Mouse (Mus musculus): ENCODE measurements at regions not wholly inside any gene's neighbourhood (a gene's known extent, or its start where the extent isn't known, plus 50 kb on each side); places are given as distances from the start of the nearest gene placed in this dataset.

DNA sequence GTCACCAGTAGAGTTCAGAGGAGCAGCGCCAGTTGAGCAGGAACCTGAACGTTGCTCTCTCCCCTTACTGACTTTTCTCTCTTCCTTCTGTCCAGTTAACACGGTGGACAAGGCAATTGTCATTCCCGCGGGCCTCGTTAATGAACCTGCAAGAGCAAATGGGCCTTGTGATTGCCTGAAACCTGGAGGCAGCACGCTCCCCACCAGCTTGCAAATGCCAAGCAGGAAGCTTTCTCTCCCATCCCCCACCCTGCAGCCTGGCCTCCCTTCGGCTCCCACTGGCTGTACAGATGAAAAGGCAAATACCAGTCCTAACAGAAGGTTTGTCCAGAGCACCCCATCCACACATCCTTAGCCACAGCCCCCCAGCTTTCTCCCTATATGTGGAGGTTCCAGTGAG, 298.3 kb downstream of the Bcor start:
- WGBS: 44% methylated on average over 8 of the region's 8 CpGs
- no peak for TF ChIP-seq CTCF (IDR thresholded peaks at IDR 0.05; ENCODE audit: extremely low read depth, insufficient read length, insufficient replicate concordance, low read depth, low read length)
- TF ChIP-seq POLR2A (IDR thresholded peaks at IDR 0.05; ENCODE audit: low read depth, low read length): no peak

DNA sequence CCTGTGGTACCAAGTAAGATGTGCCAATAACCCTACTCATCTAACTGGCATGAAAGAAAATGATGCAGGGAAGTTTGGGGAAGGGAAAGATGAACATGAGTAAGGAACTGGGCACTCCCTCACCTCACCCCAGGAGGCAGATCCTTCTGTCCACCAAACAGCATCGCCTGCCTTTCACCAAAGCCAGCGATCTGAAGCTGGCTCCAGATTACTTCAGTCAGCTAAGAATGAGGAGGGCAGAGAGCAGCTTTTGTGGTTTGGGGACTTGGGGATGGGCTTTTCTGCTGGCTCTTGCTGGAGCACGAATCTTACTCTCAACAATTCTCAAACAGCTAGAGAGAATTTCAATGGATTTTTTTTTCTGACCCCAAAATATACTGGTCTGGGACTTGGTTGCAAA, 297.0 kb downstream of the Bcor start:
- WGBS: 81% methylated on average over 3 of the region's 3 CpGs
- no peak for TF ChIP-seq POLR2A (IDR thresholded peaks at IDR 0.05; ENCODE audit: low read depth, low read length)
- no peak for TF ChIP-seq CTCF (IDR thresholded peaks at IDR 0.05; ENCODE audit: extremely low read depth, insufficient read length, insufficient replicate concordance, low read depth, low read length)

More for the DNA sequence above, 298.3 kb downstream of the Bcor start:
- H3K27me3 ChIP-seq (ENCODE audit: control insufficient read depth, insufficient read depth, low read length): no peaks in the 10 kb centered on the region
- no peak overlapping the region for H3K4me3 ChIP-seq (ENCODE audit: low read depth, low read length)
- no peaks in the 10 kb centered on the region for H3K36me3 ChIP-seq (ENCODE audit: control insufficient read depth, insufficient read depth, low read length)
- H3K27ac ChIP-seq (ENCODE audit: insufficient read depth, low read depth, low read length): no peak overlapping the region
- no peaks in the 10 kb centered on the region for H3K4me1 ChIP-seq (ENCODE audit: control insufficient read depth, insufficient read depth, insufficient read length, low read length)

DNA sequence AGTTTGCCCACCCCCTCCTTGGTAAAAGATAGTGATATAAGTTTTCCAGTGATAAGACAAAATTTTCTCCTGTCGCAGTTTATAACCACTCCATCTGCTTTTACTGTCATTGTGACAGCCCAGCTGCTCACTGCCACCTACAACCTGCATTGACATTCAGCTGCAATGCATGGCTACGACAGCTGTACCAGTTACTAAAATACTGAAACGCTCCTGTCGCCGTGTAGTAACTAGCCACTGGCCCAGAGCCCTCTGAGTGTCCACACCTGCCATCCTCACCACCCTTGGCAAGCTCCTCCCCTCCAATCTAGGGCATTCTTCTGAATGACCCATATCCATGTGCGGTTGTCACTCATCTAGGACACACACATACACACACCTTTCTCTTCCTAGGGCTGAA, 286.2 kb downstream of the Bcor start:
- TF ChIP-seq CTCF (IDR thresholded peaks at IDR 0.05; ENCODE audit: extremely low read depth, insufficient read length, insufficient replicate concordance, low read depth, low read length): no peak
- no peak for TF ChIP-seq POLR2A (IDR thresholded peaks at IDR 0.05; ENCODE audit: low read depth, low read length)
- Histone ChIP-seq H3K4me1 (ENCODE audit: control insufficient read depth, insufficient read depth, insufficient read length, low read length) (no peaks in the 10 kb centered on the region), H3K36me3 (ENCODE audit: control insufficient read depth, insufficient read depth, low read length) (no peaks in the 10 kb centered on the region), H3K27me3 (ENCODE audit: control insufficient read depth, insufficient read depth, low read length) (no peaks in the 10 kb centered on the region), H3K27ac (ENCODE audit: insufficient read depth, low read depth, low read length) (no peak overlapping the region), H3K4me3 (ENCODE audit: low read depth, low read length) (no peak overlapping the region)
- WGBS: 83% methylated on average over 6 of the region's 6 CpGs

More for the DNA sequence above, 297.0 kb downstream of the Bcor start:
- H3K4me3 ChIP-seq (ENCODE audit: low read depth, low read length): no peak overlapping the region
- H3K27me3 ChIP-seq (ENCODE audit: control insufficient read depth, insufficient read depth, low read length): no peaks in the 10 kb centered on the region
- no peak overlapping the region for H3K27ac ChIP-seq (ENCODE audit: insufficient read depth, low read depth, low read length)
- H3K36me3 ChIP-seq (ENCODE audit: control insufficient read depth, insufficient read depth, low read length): no peaks in the 10 kb centered on the region
- no peaks in the 10 kb centered on the region for H3K4me1 ChIP-seq (ENCODE audit: control insufficient read depth, insufficient read depth, insufficient read length, low read length)

DNA sequence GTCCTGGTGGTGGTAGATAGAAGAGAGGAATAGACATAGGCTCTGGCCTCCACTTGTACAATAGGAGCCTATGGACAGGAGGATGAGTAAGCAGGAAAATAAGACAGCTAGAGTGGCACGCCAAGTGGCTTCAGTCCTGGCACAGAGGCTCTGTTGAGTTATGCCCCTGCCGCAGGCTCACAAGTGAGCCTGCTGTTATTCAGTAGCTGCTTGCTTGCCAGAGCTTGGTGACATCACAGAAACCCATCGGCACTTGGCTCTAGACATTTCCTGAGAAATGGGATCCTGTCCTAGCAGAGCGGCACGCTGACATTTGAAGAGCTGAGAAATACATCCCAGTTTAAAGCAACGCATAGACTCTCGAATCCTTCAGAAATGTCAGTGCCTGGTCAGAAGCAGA, 283.5 kb downstream of the Bcor start:
- Histone ChIP-seq H3K36me3 (ENCODE audit: control insufficient read depth, insufficient read depth, low read length) (no peaks in the 10 kb centered on the region), H3K27me3 (ENCODE audit: control insufficient read depth, insufficient read depth, low read length) (no peaks in the 10 kb centered on the region), H3K4me1 (ENCODE audit: control insufficient read depth, insufficient read depth, insufficient read length, low read length) (no peaks in the 10 kb centered on the region), H3K27ac (ENCODE audit: insufficient read depth, low read depth, low read length) (no peak overlapping the region), H3K4me3 (ENCODE audit: low read depth, low read length) (no peak overlapping the region)
- TF ChIP-seq CTCF (IDR thresholded peaks at IDR 0.05; ENCODE audit: extremely low read depth, insufficient read length, insufficient replicate concordance, low read depth, low read length): no peak
- TF ChIP-seq POLR2A (IDR thresholded peaks at IDR 0.05; ENCODE audit: low read depth, low read length): no peak
- WGBS: 82% methylated on average over 7 of the region's 7 CpGs

DNA sequence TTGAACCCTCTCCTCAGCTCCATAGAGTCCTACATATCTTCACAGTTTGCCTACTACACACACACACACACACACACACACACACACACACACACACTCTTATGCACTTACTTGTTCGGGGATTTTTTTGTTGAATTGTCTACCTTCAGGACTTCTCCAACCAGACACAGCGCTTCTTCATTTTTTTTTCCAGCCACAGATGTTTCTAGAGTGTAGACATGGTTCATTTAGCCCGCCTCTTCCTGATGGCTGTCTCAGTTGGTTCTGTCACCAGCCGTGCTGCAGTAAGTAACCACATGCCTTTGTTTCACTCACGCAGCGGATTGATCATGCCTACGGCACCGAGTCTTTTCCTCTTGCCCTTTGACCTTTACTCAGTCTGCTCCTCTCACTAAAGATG, 282.1 kb downstream of the Bcor start:
- Histone ChIP-seq H3K27me3 (ENCODE audit: control insufficient read depth, insufficient read depth, low read length) (no peaks in the 10 kb centered on the region), H3K4me3 (ENCODE audit: low read depth, low read length) (no peak overlapping the region), H3K36me3 (ENCODE audit: control insufficient read depth, insufficient read depth, low read length) (no peaks in the 10 kb centered on the region), H3K4me1 (ENCODE audit: control insufficient read depth, insufficient read depth, insufficient read length, low read length) (no peaks in the 10 kb centered on the region), H3K27ac (ENCODE audit: insufficient read depth, low read depth, low read length) (no peak overlapping the region)
- TF ChIP-seq POLR2A (IDR thresholded peaks at IDR 0.05; ENCODE audit: low read depth, low read length) (no peak), CTCF (IDR thresholded peaks at IDR 0.05; ENCODE audit: extremely low read depth, insufficient read length, insufficient replicate concordance, low read depth, low read length) (no peak)
- 61% methylated on average over 8 of the region's 8 CpGs for WGBS

DNA sequence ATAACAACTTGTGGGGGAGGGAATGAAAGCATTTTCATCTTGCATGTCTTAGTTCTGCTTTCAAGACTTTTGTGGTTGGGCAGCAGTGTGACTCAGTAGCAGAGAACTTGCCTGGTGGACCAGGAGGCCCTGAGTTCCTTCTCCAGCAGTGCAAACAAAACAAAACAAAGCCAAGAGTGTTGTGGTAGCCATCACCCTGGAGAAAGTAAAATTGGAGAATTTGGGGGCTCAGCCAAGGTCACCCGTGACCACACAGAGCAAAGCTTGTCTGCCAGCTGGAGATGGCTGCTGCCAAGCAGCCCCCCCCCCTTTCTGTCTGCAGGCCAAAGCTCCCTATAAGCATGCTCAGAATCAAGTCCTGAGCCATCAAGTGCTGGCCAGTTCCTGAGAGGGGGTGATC, 279.2 kb downstream of the Bcor start:
- Histone ChIP-seq H3K27ac (ENCODE audit: insufficient read depth, low read depth, low read length) (no peak overlapping the region), H3K4me3 (ENCODE audit: low read depth, low read length) (no peak overlapping the region), H3K36me3 (ENCODE audit: control insufficient read depth, insufficient read depth, low read length) (no peaks in the 10 kb centered on the region), H3K27me3 (ENCODE audit: control insufficient read depth, insufficient read depth, low read length) (no peaks in the 10 kb centered on the region), H3K4me1 (ENCODE audit: control insufficient read depth, insufficient read depth, insufficient read length, low read length) (peaks cover 2% of the 10 kb centered on the region; the same call in 1 of the 2 replicates)
- TF ChIP-seq POLR2A (IDR thresholded peaks at IDR 0.05; ENCODE audit: low read depth, low read length) (no peak), CTCF (IDR thresholded peaks at IDR 0.05; ENCODE audit: extremely low read depth, insufficient read length, insufficient replicate concordance, low read depth, low read length) (no peak)
- WGBS: 87% methylated on average over 1 of the region's 1 CpGs

DNA sequence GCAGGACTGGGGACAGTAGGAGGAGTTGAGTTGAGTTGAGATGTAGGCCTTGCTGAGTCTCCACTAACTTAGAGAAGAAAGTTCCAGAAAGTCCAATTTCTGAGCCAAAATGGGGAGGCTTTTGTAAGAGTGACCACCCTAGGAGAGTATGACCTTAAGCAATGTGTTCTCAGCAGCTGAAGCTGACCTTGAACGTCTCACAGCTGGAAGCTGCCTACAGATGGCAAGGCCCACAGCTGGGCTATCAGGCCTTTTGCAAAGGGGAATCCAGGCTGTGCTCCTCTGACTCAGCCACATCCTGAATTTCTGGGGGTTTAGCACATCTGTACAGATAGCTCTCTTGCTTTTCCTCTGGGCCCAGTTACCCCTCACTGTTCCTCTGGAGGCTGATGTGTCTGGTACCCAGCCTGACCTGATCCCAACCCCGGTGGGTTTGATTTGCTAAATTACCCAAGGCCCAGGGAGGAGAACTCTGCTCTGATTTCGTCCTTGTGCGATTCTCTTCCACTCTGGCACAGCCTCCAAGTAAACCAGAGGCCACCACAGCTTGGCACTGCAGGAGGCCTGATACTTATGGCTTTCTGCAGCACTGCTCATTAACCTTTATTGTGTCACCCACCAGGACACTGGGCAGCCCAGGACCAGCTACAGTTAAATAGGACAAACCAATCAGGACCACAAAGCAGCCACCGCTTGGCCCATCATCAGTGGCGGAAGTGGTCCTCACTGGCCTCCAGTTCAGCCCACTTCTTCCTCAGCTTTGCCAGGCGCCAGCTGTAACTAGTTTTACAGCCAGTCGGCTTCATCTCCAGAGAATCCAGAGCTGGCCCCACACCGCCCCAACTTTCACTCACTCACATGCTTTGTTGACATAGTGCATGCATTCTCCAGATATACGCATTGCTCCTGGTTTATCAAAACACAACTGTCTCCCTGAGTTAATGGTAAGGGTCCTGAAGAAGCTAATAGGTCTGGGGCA, 276.1 kb downstream of the Bcor start:
- H3K27me3 ChIP-seq (ENCODE audit: control insufficient read depth, insufficient read depth, low read length): no peaks in the 10 kb centered on the region
- no peak overlapping the region for H3K4me3 ChIP-seq (ENCODE audit: low read depth, low read length)
- WGBS: 84% methylated on average over 10 of the region's 10 CpGs
- TF ChIP-seq POLR2A (IDR thresholded peaks at IDR 0.05; ENCODE audit: low read depth, low read length) (no peak), CTCF (IDR thresholded peaks at IDR 0.05; ENCODE audit: extremely low read depth, insufficient read length, insufficient replicate concordance, low read depth, low read length) (no peak)
- no peaks in the 10 kb centered on the region for H3K36me3 ChIP-seq (ENCODE audit: control insufficient read depth, insufficient read depth, low read length)
- peaks cover 9% of the 10 kb centered on the region; the same call in 1 of the 2 replicates for H3K4me1 ChIP-seq (ENCODE audit: control insufficient read depth, insufficient read depth, insufficient read length, low read length)
- no peak overlapping the region for H3K27ac ChIP-seq (ENCODE audit: insufficient read depth, low read depth, low read length)
